Mouse (Mus musculus): ENCODE results near the gene Slc13a3. TPM values are rescaled to one million over a fixed set of nuclear protein-coding genes. Genes with fewer than 3 reads are reported as not detected.

Gene Slc13a3
- total and polyA plus RNA-seq, 3 experiments: not detected

GRCm38 (mm10) chr2:165456710-165457109 is 16.3 kb downstream of the Slc13a3 start:
- peaks cover 93% of the 10 kb centered on the region for H3K27me3 ChIP-seq (replicated peaks)
- no peak overlapping the region for H3K9ac ChIP-seq (ENCODE audit: insufficient read depth, low read depth)
- peak; percentile 35 for DNase-seq (ENCODE audit: extremely low read depth)
- H3K4me2 ChIP-seq (ENCODE audit: insufficient read depth, low read depth, poor library complexity, severe bottlenecking): no peak overlapping the region
- H3K4me1 ChIP-seq (ENCODE audit: control insufficient read depth in 1 of 2, insufficient read depth in 2 of 2): peaks cover 7% of the 10 kb centered on the region in 2 experiments; a peak in 3 of 4 replicates
- TF ChIP-seq JUND (conservative IDR thresholded peaks at IDR 0.05; ENCODE audit: low read depth, low read length) (no peak), ELF1 (IDR thresholded peaks at IDR 0.05; ENCODE audit: low read depth, low read length) (no peak)
- H3K36me3 ChIP-seq (replicated peaks in 1 of 2; ENCODE audit: control insufficient read depth in 1 of 2, insufficient read depth in 1 of 2, low read length in 1 of 2): no peaks in the 10 kb centered on the region
- in situ Hi-C loops (cut with MboI; ENCODE audit: low pct_ligation_motif_present, low pct_unique_long_range_greater_than_20kb, low sequenced_read_pairs) (no loop called here), dilution Hi-C loops (cut with MboI; ENCODE audit: extremely low pct_ligation_motif_present, extremely low pct_unique_long_range_greater_than_20kb, low sequenced_read_pairs) (no loop called here)
- no peaks in the 10 kb centered on the region for H3K79me2 ChIP-seq (replicated peaks; ENCODE audit: control insufficient read depth, extremely low read depth, insufficient read depth, poor library complexity, severe bottlenecking)
- no peak overlapping the region for H3K27ac ChIP-seq (ENCODE audit: insufficient read depth, low read depth)
- no peak overlapping the region for H3K4me3 ChIP-seq (replicated peaks in 1 of 3; ENCODE audit: low read depth in 2 of 3, low read length in 2 of 3, poor library complexity in 1 of 3)
- no peaks in the 10 kb centered on the region for H3K9me3 ChIP-seq (replicated peaks; ENCODE audit: low read length)

DNA sequence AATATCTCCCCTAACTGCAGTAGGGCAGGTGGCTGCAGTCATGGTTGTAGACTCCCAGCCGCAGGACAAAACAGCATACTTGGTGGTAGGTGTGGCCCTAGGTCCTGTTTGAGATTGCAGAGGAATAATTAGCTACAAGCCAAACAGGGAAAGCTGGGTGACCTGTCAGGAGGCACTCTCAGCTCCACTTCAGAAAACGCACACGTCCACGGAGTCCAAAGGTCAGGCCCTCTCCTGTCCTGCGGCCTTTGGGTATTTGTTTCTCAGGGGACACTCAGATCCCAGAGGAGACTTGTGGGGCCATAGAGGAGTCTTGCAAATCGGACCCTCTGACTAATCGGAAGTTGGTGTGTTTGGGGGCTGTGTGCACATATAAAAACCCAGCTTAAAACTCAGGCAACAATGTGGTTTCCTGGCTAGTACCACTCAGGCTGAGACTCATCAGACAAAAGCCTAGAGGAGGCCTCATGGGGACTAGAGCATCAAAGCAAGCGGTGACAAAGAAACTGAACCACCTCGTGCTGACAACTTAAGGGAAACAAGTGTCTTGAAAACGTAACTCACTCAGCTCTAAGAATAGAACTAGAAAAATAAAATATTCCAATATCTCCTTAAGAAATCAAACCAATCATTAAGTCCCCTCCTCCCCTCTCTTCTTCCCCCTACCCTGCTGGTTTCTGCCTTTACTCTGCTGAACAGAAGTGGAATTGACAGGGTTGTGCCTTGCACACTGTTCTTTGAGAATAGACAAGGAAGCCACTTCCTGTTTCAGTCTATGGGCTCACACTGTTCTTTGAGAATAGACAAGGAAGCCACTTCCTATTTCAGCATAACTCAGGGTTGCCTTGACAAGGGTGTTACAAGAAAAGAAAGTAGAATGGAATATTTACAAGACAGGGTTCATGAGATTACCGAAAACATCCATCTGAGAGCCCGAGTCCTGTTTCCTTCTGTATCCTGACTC is 20.0 kb downstream of the Slc13a3 start:
- Histone ChIP-seq H3K9ac (ENCODE audit: insufficient read depth, low read depth) (no peak overlapping the region), H3K4me3 (replicated peaks in 1 of 3; ENCODE audit: low read depth in 2 of 3, low read length in 2 of 3, poor library complexity in 1 of 3) (no peak overlapping the region), H3K36me3 (replicated peaks in 1 of 2; ENCODE audit: control insufficient read depth in 1 of 2, insufficient read depth in 1 of 2, low read length in 1 of 2) (no peaks in the 10 kb centered on the region), H3K9me3 (replicated peaks; ENCODE audit: low read length) (no peaks in the 10 kb centered on the region), H3K4me2 (ENCODE audit: insufficient read depth, low read depth, poor library complexity, severe bottlenecking) (peak overlapping the region; percentile 16; the same call in 1 of the 2 replicates), H3K27me3 (replicated peaks) (peaks cover 87% of the 10 kb centered on the region), H3K27ac (ENCODE audit: insufficient read depth, low read depth) (no peak overlapping the region), H3K4me1 (ENCODE audit: control insufficient read depth in 1 of 2, insufficient read depth in 2 of 2) (peaks cover 7% of the 10 kb centered on the region in 2 experiments; a peak in 3 of 4 replicates), H3K79me2 (replicated peaks; ENCODE audit: control insufficient read depth, extremely low read depth, insufficient read depth, poor library complexity, severe bottlenecking) (no peaks in the 10 kb centered on the region)
- peak; percentile 69 for TF ChIP-seq ELF1 (IDR thresholded peaks at IDR 0.05; ENCODE audit: low read depth, low read length)
- no peak for TF ChIP-seq RAD21 (IDR thresholded peaks at IDR 0.05; ENCODE audit: low read depth, low read length)
- no peak for TF ChIP-seq E2F4 (IDR thresholded peaks at IDR 0.05; ENCODE audit: insufficient replicate concordance, low read depth, low read length)
- in situ Hi-C loops (cut with MboI; ENCODE audit: low pct_ligation_motif_present, low pct_unique_long_range_greater_than_20kb, low sequenced_read_pairs) (no loop called here), dilution Hi-C loops (cut with MboI; ENCODE audit: extremely low pct_ligation_motif_present, extremely low pct_unique_long_range_greater_than_20kb, low sequenced_read_pairs) (no loop called here)
- DNase-seq (ENCODE audit: extremely low read depth): peak; percentile 12

GRCm38 (mm10) chr2:165448475-165448874 is 24.6 kb downstream of the Slc13a3 start:
- H3K36me3 ChIP-seq (replicated peaks in 1 of 2; ENCODE audit: control insufficient read depth in 1 of 2, insufficient read depth in 1 of 2, low read length in 1 of 2): no peaks in the 10 kb centered on the region
- H3K9me3 ChIP-seq (replicated peaks; ENCODE audit: low read length): no peaks in the 10 kb centered on the region
- H3K4me3 ChIP-seq (replicated peaks in 1 of 3; ENCODE audit: low read depth in 2 of 3, low read length in 2 of 3, poor library complexity in 1 of 3): no peak overlapping the region
- no peak for DNase-seq (ENCODE audit: extremely low read depth)
- TF ChIP-seq MAZ (IDR thresholded peaks at IDR 0.05; ENCODE audit: low read depth, low read length) (no peak), ZNF384 (IDR thresholded peaks at IDR 0.05; ENCODE audit: low read depth, low read length) (no peak), MEF2A (IDR thresholded peaks at IDR 0.05; ENCODE audit: borderline replicate concordance, low read depth, low read length) (no peak), POLR2AphosphoS2 (IDR thresholded peaks at IDR 0.05; ENCODE audit: low read depth, low read length) (no peak), KAT2A (IDR thresholded peaks at IDR 0.05; ENCODE audit: insufficient replicate concordance, low read length) (no peak), USF2 (conservative IDR thresholded peaks at IDR 0.05; ENCODE audit: low read depth, low read length) (no peak), RCOR1 (conservative IDR thresholded peaks at IDR 0.05; ENCODE audit: low read depth, low read length) (no peak), SMC3 (IDR thresholded peaks at IDR 0.05; ENCODE audit: low read depth, low read length) (no peak), MAX (IDR thresholded peaks at IDR 0.05; ENCODE audit: low read length) (no peak), POLR2A (IDR thresholded peaks at IDR 0.05; ENCODE audit: low read depth, low read length) (no peak), HCFC1 (IDR thresholded peaks at IDR 0.05; ENCODE audit: low read depth, low read length) (no peak), USF1 (IDR thresholded peaks at IDR 0.05; ENCODE audit: low read depth, low read length) (no peak), ZMIZ1 (IDR thresholded peaks at IDR 0.05; ENCODE audit: low read depth, low read length) (no peak)
- no peaks in the 10 kb centered on the region for H3K79me2 ChIP-seq (replicated peaks; ENCODE audit: control insufficient read depth, extremely low read depth, insufficient read depth, poor library complexity, severe bottlenecking)
- dilution Hi-C loops (cut with MboI; ENCODE audit: extremely low pct_ligation_motif_present, extremely low pct_unique_long_range_greater_than_20kb, low sequenced_read_pairs): no loop called here
- H3K4me1 ChIP-seq (ENCODE audit: control insufficient read depth in 1 of 2, insufficient read depth in 2 of 2): peaks cover 3 to 4% of the 10 kb centered on the region in 2 experiments; a peak in 3 of 4 replicates
- H3K4me2 ChIP-seq (ENCODE audit: insufficient read depth, low read depth, poor library complexity, severe bottlenecking): no peak overlapping the region
- H3K27me3 ChIP-seq (replicated peaks): peaks cover 81% of the 10 kb centered on the region
- no peak overlapping the region for H3K9ac ChIP-seq (ENCODE audit: insufficient read depth, low read depth)
- in situ Hi-C loops (cut with MboI; ENCODE audit: low pct_ligation_motif_present, low pct_unique_long_range_greater_than_20kb, low sequenced_read_pairs): no loop called here
- H3K27ac ChIP-seq (ENCODE audit: insufficient read depth, low read depth): no peak overlapping the region
